Mouse (Mus musculus): ENCODE data around the gene Mrpl11.
"Not testable (repeated sequence)": the region's sequence is repeated elsewhere in the genome, so short reads cannot be mapped to it uniquely, and the experiment has no call there.

Mrpl11 gene

DNA sequence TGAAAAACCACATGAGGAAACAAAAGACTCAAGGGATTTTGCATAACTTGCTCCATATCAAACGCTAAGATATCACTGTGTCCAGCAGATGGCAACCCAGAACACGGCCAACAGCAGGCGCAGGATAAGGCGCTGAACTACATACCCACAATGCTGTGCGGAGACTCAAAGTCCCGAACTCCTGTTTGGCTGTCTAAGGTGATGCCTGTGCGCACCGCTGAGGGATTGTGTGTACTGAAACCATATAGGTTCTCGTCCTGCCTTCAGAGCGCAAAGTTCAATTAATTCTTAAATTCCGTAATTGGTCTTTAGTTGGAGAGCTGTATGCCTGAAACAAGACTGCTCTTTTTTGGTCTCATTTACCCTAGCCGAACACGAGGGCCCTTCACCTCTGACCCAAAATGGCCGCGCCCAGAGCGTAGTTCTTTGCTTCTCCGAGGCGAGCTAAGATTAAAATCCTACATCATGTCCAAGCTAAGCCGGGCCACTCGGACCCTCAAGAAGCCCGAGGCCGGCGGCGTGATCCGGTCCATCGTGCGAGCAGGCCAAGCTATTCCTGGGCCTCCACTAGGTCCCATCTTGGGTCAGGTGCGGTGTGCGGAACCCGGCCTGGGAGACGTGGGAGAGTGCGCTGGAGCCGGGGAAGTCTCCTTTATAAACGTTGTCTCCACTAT lies at the start of gene Mrpl11:
Gene Mrpl11, plus strand, starts transcription at position 220 of the 674 bp plus-strand sequence.
- peak; percentile 69 to 80 for DNase-seq

DNA sequence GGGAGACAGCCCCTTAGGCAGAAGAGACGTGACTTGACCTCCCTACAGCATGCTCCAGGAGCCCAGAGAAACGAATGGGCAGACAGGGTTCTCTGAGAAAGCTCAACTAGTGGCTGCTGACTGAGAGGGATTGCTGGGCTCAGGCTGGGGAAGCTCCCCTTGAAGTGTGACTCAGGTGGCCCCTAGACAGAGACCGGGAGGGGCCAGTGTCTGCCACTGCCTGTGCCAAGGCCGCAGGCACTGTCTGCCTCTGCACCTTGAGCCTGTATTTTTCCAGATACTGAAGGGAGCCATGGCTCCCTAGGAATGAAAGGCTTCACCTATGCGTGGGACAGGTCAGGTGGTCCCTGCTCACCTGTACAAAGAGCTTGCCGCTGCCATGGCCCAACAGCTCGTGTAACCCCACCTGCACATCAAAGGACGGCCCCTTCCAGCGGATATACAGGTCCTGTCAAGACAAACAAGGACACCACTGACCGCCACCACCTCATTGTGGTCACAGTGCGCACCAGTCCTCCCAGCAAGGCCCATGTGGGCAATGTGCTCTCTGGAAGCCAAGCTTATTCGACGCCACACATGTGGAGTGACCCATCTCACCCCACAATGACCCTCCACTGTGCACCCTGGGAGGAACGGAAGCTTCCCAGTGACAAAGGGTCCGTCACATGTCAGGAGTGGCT lies 45.9 kb upstream of the Mrpl11 start:
- DNase-seq: no peak

DNA sequence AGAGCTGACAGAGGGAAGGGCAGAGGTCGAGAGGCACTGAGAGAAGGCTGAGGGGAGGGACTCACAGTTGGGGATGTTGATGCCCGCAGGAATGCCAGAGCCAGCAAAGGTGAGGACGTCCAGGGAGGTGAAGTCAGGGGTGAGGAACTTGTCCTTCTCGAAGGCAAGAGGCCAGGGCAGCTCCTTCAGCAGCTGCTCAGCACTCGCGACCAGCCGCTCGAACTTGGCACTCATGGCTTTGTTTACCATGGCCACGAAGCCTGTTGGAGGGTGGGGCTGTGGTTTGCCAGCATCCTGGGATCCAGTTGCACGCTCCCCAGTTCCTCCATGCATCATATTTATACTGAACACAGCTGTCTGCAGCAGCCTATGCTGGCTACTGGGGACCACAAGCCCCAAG lies 45.1 kb upstream of the Mrpl11 start:
- DNase-seq: no peak

DNA sequence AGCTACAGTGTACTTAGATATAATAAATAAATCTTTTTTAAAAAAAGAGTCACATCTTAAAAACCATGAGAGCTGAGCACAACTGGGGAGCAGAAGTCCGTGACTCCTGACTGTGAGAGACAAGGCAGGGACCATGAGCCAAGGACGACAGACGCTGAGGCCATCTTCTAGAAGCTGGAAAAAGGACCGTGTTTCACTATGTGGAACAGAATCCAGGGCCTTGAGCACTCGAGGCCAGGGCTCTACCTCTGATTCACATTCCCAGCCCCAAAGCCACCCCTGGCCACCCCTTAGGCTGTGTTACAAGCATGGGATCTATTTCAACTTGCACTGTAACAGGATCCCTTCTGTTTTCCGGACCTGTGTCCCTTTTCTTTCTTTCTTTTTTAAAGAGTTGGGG lies 42.3 kb upstream of the Mrpl11 start:
- no peak for DNase-seq

DNA sequence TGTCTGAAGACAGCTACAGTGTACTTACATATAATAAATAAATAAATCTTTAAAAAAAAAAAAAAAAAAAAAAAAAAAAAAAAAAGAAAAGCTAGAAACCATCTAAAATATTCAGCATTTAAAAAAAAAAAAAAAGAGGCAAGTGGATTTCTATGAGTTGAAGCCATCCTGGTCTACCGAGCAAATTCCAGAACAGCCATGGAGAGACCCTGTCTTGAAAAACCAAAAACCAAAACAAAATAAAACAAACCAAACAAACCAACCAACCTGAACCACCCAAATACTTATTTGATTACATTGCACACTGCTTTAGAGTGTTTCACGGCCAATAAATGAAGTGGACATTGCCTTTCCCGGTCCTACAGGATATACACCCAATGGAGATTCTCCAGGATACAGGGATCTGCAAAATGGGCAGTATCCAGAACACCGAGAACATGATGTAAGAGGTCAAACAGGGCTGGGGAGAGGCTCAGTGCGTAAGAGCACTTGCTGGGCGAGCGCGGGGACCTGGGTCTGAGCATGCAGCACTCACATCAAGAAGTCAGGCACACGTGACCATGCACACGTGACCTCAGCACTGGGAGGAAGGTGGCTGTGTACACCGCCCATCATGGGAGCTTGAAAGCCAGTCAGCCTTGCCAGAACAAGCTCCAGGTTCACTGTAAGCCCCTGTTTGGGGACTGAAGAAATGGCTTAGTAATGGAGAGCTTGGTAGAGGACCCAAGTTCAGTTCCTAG lies 36.7 kb upstream of the Mrpl11 start:
- no peak for DNase-seq

DNA sequence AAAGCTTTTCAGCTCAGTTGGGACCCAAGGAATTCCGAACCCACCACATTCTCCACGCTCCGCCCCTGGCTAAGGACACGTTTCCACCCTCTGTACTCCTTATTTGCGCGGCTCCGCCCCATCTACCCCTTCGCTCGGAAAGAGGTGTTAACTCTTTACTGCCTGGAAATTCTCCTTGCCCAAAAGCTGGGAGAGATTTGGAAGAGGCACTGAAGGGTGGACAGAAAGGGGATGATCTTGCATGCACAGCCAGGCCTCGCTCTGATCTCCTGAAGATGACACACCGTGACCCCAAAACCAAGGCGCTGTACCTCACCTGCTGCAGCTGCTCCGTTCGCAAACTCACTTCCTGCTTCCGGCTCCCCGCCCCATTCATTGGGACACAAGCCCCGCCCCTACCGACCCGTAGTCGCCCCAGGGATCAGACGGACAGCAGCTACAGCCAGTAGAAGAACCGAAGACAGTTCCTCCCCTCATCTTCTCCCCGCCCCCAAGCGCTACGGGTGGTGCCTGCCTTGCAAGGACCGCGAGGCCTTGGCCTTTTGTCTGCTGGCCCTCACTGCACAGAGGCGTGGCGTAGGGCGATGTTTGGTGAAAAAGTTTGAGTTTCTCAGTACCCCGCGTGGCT lies 33.9 kb upstream of the Mrpl11 start, which contains the start of gene Dpp3:
Gene Dpp3, minus strand, starts transcription at position 384 of the 628 bp plus-strand sequence.
- DNase-seq: peak; percentile 97 to 98

DNA sequence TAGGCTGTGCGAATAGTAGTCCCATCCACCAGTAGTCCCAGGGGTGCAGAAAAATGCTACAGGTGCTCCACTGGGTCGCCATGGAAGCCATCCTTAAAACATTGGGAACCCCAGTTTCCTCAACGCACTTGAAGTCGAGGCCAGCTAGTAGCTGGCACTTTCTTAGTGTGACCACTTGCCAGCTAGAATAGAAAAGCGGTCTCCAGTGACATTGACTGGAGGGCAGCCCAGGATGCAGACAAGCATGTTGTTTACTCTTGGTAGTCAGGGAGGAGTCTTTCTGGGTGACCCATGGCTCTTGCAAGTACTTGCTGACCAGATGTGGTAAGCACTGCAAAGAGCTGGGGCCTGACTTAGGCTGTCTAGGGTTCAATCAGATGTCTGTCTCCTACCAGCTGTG lies 33.2 kb upstream of the Mrpl11 start:
- DNase-seq: no peak

DNA sequence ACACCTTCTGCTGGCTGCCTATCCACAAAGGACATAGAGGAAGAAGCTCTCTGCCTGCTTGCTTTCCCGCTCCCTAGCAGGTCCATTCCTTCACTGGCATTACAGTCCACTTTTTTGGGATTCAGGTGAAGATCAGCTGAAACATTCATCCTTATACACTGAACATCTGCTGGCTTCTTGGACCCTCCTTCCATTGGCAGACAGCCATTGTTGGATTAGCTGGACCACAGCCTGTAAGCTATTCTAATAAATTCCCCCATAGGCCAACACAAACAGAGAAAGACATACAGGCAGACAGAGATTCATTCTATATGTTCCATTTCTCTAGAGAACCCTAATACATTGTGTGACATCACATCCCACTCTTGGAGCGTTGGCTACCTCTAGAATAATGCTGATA lies 25.1 kb upstream of the Mrpl11 start:
- DNase-seq: no peak

DNA sequence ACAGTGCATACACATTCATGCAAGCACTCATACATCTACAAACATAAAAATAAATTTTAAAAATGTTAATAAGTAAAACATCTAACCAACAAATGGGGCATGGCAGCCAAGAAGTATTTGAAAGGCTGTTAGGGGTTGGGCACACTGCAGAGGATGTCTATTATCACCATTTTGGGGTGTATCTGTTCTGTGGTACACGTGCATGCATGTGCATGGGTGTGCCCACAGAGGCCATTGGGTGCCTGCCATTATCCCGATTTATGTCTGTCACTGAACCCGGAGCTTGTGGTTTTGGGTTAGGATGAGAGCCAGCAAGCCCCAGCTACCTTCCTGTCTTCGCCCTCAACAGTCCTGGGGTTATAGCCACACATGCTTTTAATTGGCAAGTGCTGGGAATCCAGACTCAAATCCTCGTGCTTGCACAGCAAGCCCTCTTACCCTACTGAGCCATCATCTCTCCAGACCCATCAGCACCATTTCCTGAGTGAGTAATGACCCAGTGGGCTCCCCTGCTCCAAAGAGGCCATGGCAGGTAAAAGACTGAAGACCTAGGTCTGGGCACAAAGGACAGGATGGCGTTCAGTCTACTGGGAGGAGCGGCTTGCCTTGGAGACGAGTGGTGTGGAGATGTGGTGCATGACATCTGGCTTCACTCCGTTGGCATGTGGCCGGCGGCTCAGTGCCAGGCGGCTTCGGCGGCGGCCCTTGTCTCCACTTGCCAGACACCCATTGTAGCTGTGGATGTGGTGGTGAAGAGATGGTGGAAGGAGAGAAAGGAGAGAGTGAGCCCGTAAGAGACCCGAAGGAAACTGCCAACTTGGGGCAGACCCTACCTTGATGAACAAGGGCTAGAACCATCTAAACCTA lies 24.3 kb upstream of the Mrpl11 start:
- no peak for DNase-seq

DNA sequence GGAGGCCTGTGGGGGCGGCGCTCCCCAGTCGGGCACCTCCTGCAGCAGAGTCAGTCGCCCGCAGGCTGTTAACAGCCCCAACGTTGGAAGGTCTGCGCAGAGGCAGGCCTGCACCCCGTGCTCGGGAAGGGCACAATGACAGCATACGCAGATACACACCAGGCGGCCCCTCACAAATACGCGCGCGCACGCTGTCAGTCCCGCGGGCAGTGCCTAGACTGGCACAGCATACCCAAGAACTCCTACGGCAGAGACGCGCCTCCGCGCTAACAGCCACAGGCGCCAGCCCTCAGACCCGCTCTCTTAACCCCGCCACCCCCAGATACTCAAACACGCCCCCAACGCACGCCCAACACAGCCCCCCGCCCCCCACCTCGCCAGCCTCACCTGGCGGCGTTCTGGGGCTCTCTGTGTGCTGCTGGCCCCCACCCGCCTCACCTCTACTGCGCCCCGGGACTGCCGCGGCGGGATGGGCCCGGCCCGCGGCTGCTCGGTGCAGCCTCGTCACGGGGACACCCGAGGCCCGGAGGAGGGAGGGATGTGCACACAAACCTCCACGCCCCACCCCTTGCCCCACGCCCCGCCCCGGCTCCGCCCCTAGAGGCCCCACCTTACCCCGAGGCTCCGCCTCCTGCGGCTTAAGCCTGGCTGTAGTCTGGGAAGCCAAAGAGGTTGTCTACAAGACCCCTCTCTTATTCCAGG lies 19.2 kb upstream of the Mrpl11 start, which contains the start of gene Peli3:
Gene Peli3, minus strand, starts transcription at position 577 of the 702 bp plus-strand sequence.
- peak; percentile 61 to 69 for DNase-seq

DNA sequence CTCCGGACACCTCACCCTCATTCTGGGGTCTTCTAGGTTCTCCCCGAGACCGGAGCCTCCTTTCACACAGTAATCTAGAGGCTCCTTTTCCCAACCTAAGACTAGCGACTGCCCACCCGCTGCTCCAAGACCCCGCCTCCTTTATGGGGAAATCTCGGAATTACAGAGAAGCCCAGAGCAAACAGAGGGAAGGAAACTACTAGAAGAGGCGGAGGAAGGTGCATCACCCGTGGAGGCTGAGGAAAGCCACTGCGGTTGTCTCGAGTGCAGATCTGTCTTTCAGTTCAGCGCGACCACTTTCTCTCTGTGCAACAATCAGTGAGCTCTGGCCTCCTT lies 18.7 kb upstream of the Mrpl11 start:
- no peak for DNase-seq

DNA sequence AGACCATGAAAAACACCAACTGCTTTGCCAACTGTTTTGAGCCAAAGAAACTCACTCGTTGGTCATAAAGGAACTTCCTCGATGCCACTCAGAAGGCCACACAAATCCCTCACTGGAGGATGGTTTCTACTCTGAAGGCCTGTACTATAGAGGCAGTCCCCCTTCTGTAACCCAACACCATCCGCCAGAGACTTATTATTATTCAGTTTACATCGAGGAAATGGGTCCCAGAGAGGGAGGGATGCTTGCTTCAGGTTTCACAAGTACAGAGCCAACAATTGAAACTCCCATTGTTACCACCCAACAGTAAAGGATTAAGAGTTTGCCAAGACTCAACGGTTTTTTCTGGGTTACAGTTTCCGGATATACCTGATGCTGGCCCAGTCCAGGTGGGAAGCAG lies 16.4 kb upstream of the Mrpl11 start:
- no peak for DNase-seq

DNA sequence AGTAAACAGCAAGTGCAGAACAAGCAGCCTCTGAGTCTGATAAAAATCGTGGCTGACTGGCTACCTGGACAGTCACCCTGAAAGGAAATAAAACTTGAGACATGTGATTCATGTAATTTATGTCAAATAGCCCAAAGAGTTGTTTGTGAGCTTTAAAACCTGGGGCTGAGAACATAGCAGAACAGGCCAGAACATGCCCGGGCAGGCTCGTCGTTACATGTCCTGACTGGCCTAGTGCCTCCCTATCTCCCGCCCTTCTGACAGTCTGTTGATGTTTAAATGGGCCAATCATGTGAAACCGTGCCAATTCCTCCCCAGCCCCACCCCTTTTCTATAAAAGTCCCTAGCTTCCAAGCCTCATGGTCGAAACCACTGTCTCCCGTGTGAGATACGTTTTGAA lies 13.3 kb upstream of the Mrpl11 start:
- DNase-seq: not testable (repeated sequence)

DNA sequence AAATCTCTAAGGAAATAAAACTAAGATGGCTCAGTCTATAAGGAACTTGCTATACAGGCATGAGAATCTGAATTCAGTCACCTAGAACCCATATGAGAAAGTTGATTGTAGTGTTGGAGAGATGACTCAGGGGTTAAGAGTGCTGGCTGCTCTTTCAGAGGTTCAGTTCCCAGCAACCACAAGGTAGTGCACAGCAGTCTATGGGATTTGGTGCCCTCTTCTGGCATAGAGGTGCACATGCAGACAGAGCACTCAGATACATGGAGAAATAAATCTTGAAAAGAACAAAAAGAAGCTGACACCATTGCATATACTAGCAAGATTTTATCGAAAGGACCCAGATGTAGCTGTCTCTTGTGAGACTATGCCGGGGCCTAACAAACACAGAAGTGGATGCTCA lies 6.3 kb downstream of the Mrpl11 start:
- DNase-seq: no peak

DNA sequence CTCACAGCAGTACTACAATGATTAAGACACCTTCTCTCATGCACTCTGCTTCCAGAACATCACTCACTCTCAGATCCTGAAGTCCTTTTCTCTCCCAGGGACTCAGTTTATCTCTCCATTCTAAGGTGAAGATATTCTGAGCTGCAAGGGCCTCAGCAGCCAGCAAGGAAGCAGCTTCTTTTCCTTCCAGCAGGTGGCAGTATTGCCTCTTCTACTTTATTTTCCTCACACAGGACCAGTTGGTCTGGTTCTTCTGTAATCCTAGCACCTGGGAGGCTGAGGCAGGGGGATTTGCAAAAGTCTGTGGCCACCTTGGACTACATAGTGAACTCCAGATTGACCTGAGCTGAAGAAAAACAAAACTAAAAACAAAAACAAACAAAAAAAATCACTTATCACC lies 19.8 kb downstream of the Mrpl11 start:
- no peak for DNase-seq

DNA sequence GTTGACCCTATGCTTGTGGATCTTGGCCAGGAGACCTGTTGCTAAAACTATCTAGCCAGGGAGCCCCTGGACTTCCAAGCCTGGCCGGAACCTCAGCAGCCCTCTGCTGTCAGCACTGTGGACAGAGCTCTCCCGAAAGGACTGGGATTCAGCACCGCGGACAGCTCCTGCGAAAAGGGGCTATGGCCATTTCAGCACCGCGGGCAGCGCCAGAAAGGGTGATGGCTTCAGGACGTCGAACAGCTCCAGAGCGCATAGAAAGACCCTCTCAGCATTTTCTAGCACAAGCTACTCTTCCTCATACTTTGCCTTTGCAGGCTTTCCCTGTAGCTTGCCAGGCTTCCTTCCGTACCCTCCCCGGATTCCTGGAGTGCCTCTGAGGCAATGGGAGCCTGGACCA lies 27.1 kb downstream of the Mrpl11 start:
- DNase-seq: peak; percentile 61 to 62

DNA sequence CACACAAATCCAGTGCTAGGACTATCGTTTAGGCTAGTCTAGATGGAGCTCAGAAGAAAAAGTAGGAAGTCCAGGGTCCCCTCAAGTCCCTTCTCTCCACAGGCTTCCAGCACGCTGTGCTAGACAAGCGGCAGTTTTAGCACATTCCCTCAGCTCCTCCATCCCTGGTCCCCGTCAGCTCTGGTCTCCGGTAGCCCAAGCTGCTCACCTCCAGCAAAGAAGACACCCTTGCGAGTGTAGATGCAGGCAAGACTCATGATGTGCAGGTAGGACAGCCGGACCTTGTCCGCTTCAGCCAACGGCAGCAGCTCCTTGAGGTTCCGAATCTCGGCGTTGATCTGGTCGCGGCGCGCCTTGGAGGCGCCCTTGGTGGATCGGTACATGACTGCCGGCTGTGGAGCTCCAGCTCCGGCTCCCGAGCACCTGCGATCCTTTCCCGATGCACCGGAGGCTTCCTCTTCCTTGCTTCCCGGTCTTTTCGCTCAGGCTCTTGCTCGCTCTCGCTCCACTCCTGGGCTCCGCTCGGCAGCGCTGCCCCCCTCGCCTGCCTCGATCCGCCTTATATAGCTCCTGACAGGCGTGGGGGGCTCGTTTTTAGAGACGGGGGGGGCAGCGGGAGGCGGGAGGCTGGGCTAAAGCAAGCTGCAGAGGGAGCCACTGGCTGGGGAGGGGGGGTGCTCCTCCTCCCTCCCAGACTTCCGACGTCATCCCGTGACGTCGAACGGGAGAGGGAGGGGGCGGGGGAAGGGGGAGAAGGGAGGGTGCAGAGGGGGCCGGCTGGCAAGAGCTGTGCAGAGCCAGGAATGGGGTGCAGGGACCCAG lies 27.7 kb downstream of the Mrpl11 start:
- no peak for DNase-seq

DNA sequence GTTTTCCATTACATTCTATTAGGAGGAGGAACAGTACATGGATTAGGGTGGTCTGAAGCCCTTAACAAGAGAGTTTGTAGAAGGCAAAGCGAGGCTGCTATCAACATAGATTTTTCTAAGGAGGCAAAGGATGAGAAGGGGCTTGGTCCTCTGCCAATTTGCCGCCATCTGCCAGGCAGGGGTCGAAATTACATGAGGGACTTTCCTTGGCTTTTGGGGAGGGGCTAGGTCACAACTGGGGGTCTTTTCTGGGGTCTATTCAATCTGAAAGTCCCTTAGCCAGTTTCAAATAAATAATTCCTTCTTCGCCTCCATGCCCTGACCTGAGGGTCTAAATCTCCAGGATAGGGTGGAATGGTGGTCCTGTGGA lies 28.3 kb downstream of the Mrpl11 start, which contains the start of gene Npas4:
Gene Npas4, minus strand, starts transcription at position 61 of the 370 bp plus-strand sequence.
- DNase-seq: no peak

DNA sequence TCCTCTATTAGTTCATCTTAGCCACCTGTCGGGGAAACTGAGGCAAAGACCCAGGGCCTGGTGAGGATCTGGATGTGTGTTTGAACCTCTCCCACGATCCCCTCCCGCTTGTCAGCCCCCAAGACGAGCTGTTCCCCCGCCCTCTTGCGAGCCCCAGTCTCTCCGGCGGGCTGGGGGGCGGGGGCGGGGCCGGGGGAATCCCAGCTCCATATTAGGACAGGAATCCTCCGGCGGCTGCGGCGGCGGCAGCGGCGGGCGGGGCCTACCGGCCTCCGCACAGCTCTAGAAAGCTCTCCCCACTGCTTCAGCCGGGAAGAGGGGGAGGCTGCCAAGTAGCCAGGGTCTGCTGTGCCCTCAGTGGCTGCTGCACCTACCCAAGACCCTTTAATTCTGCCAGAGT lies 28.8 kb downstream of the Mrpl11 start:
- DNase-seq: no peak

DNA sequence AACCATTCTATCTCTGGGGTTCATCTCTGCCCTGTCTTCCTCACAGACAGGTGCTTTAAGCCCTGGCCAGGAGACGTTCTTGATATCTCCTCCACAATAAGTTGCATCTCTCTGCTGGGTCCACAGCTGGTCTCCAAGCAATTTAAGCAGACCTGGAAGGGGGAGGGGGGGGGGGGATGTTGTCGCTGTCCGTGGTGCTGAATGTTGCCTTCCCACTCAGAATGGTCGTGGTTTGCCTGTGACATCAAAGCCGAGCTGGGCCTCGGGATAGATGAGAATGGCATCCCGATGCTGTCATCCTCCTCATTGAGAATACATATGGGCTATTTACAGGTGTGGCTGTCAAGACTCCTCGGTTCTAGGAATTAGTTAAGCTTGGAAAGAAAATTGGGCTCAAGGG lies 30.4 kb downstream of the Mrpl11 start:
- DNase-seq: no peak

DNA sequence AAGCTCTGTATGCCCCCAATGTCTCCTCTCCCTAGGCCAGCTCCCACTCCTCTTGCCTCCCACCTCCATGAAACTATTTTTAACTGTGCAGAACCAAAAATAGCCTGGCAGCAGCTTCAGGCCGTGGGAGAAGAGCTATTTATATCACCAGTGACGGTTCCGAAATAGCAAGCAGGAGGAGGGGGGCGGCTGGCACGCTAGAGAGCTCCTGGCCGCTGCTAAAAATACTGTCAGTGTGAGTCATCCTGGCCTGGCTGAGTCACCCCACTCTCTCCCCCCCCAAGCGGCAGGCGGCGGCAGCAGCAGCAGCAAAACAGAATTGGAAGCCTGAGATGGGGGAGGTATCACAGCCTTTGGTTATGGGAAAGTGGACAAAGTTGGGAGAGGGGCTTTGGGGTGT lies 31.0 kb downstream of the Mrpl11 start:
- no peak for DNase-seq

Measured in thymus, adult 18-20 months (tissue).